Mouse (Mus musculus): ENCODE measurements around the gene Zfp786. TPM values are rescaled to one million over a fixed set of nuclear protein-coding genes. Genes with fewer than 3 reads are reported as not detected.
"Not testable (repeated sequence)": the region's sequence is repeated elsewhere in the genome, so short reads cannot be mapped to it uniquely, and the experiment has no call there.

Gene Zfp786
- 3.2 and 3.5 TPM in 2 replicates for polyA plus RNA-seq (2015; fragmentation: Nextera tagmentation; extraction: Ambion mirVana)

DNA sequence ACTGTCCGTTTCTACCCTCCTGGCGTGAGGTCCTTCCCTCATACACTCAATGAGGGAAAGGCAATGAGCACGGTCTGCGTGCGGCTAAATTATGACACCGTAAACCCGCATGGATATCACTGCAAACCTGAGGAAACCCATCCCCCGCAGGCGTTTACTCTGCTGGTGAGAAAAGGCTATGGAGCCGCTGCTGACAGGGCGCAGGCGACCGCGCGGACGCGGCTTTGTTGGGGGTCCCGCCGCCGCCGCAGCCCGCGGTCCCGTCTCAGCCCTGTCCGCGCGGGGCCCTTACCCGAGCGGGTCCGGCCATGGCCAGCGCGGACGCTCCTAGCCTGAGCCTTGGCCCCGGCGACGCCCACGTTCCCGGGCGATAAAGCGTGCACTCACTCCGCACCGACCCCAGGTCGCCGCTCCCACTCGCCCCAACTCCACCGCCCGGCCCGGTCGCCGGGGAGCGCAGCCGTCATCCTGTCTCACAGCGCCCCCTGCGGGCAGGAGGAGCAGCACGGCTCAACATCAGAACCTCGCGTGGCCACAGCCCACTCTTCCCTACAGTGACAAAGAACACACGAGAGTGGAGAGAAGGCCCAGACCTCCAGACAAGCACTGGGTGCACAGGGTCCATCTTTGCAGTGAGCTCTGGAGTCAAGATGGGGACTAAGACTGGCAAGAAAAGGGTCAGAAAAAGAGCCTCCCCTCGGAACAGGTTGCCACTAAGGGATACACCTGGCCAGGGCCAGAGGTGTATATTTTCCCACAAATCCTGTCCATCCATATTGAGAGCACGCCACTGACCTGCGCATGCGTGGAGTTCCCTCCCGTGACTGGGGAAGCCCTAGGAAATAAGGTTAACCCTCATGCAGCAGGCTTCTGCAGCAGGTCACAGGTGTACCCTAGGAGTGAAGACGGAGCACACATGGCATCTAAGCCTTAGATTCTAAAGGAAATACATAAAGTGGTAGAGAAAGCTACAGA is at the start of gene Zfp786:
Gene Zfp786 (minus strand): TSS at position 764 of the 975 bp plus-strand sequence.
- Histone ChIP-seq H3K4me2 (peak within 1 kb of the TSS; percentile 54), H3K4me1 (peaks cover 4% of the 10 kb centered on the region; the same call in 1 of the 2 replicates), H3K9me3 (no peaks in the 10 kb centered on the region), H3K27me3 (replicated peaks) (no peaks in the 10 kb centered on the region), H3K27ac (peak within 1 kb of the TSS; percentile 84), H3K4me3 (replicated peaks) (peak within 1 kb of the TSS; percentile 98), H3K36me3 (no peaks in the 10 kb centered on the region), H3K9ac (peak within 1 kb of the TSS; percentile 94)
- whole genome bisulfite sequencing, result 2% methylated on average over 62 of the region's 64 CpGs
- ATAC-seq (ENCODE audit: insufficient read depth, low FRiP score, low read depth), result peak; percentile 88

DNA sequence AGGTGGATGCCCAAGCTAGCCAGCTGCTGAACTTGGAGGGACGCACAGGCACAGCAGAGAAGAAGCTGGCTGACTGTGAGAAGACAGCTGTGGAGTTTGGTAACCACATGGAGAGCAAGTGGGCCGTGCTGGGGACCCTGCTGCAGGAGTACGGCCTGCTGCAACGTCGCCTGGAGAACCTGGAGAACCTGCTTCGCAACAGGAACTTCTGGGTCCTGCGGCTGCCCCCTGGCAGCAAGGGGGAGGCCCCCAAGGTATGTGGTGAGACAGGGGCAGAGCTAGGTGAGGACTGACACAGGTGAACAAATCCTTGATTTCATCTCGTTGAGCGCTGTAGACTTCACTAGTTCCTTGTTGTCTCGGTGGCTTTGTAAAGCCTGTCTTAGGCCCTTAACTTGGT is 49.5 kb upstream of the Zfp786 start:
- Histone ChIP-seq H3K4me3 (replicated peaks) (no peak overlapping the region), H3K36me3 (peaks cover 38% of the 10 kb centered on the region), H3K27ac (no peak overlapping the region), H3K4me2 (no peak overlapping the region), H3K4me1 (peaks cover 18% of the 10 kb centered on the region), H3K27me3 (replicated peaks) (no peaks in the 10 kb centered on the region), H3K9me3 (no peaks in the 10 kb centered on the region), H3K9ac (no peak overlapping the region)
- 90% methylated on average over 10 of the region's 10 CpGs for WGBS
- no peak for ATAC-seq (ENCODE audit: insufficient read depth, low FRiP score, low read depth)

DNA sequence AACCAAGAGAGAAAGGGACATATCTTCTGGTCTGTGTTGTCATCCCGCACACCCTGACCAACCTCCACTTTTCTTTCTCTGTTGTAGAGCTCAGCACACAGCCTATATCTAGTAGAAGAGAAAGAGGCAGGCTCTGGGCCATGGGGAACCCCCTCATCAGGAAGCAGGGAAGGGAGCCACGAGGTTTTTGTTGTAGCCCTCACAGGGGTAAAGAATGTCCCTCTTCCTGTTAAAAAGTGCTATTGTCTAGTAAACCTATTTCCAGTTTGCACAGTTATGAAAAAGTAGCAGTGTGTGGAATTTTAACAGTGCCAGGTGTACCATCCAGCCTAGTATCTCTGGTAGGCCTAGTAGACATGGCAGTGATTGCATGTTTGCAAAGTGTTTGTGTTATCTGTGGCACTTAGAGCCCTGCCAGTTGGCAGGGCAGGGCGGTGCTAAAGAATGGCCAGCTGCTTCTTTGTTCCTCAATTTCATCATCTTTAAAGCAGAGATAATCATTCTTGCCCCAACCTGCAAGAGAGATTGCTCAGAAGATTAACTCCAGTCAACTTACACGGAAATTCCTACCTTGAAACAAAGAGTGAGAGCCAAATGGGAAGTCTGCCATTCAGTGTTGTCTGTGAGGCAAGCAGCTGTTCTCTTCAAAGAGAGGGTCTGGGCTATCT is 48.5 kb upstream of the Zfp786 start:
- Histone ChIP-seq H3K4me2 (peak overlapping the region; percentile 78), H3K27me3 (replicated peaks) (no peaks in the 10 kb centered on the region), H3K9me3 (no peaks in the 10 kb centered on the region), H3K4me1 (peaks cover 18% of the 10 kb centered on the region), H3K9ac (no peak overlapping the region), H3K27ac (no peak overlapping the region), H3K36me3 (peaks cover 29% of the 10 kb centered on the region), H3K4me3 (replicated peaks) (peak overlapping the region; percentile 96)
- WGBS, result 50% methylated on average over 4 of the region's 4 CpGs
- no peak for ATAC-seq (ENCODE audit: insufficient read depth, low FRiP score, low read depth)

DNA sequence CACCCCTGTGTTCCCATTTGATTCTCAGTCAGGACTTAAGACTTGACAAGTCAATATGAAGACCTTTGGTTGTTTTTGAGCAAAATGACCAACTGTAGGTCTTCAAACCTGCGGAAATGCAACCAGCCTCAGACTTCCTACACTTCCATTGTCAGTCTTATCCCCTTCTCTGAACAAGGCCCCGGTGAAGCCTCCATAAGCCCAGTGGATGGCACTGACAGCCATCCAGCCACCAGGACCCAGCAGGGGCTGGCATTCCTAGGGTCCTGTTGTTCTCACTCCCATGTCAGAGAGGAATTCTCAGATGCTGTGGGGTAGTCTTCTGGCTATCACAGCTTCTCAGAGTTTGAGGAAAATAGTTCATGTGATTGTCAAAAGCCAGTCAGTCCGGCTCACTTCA is 47.9 kb upstream of the Zfp786 start:
- H3K4me1 ChIP-seq, result peaks cover 18% of the 10 kb centered on the region
- H3K9ac ChIP-seq, result peak overlapping the region; percentile 96; the same call in 1 of the 2 replicates
- no peaks in the 10 kb centered on the region for H3K9me3 ChIP-seq
- H3K36me3 ChIP-seq, result peaks cover 26% of the 10 kb centered on the region
- H3K4me3 ChIP-seq (replicated peaks), result peak overlapping the region; percentile 96
- H3K27me3 ChIP-seq (replicated peaks), result no peaks in the 10 kb centered on the region
- H3K27ac ChIP-seq, result peak overlapping the region; percentile 99; the same call in 1 of the 2 replicates
- WGBS, result 41% methylated on average over 3 of the region's 3 CpGs
- no peak for ATAC-seq (ENCODE audit: insufficient read depth, low FRiP score, low read depth)
- peak overlapping the region; percentile 78 for H3K4me2 ChIP-seq

DNA sequence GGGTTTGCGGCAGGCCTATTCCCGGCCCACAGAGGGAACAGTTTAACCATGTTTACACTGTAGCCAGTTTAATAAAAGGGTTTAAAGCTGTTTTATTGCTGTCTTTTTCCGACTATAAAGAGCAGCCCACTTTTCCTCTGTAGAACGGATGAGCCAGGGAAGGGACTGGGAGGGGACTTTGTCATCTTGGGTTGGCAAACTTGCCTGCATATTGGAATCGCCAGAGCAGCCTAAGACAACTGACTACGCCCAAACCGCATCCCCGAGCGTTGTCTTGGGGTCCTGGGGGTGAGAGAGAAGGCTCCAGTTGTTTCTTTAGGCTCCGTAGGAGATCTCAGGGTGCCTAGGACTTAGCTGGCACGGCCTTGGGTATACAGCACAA is 47.5 kb upstream of the Zfp786 start:
- peak overlapping the region; percentile 78 for H3K4me2 ChIP-seq
- WGBS, result under 1% methylated on average over 11 of the region's 11 CpGs
- H3K27me3 ChIP-seq (replicated peaks), result no peaks in the 10 kb centered on the region
- peaks cover 23% of the 10 kb centered on the region for H3K36me3 ChIP-seq
- peak overlapping the region; percentile 96 for H3K9ac ChIP-seq
- no peaks in the 10 kb centered on the region for H3K9me3 ChIP-seq
- peaks cover 18% of the 10 kb centered on the region for H3K4me1 ChIP-seq
- no peak for ATAC-seq (ENCODE audit: insufficient read depth, low FRiP score, low read depth)
- peak overlapping the region; percentile 96 for H3K4me3 ChIP-seq (replicated peaks)
- H3K27ac ChIP-seq, result peak overlapping the region; percentile 99

DNA sequence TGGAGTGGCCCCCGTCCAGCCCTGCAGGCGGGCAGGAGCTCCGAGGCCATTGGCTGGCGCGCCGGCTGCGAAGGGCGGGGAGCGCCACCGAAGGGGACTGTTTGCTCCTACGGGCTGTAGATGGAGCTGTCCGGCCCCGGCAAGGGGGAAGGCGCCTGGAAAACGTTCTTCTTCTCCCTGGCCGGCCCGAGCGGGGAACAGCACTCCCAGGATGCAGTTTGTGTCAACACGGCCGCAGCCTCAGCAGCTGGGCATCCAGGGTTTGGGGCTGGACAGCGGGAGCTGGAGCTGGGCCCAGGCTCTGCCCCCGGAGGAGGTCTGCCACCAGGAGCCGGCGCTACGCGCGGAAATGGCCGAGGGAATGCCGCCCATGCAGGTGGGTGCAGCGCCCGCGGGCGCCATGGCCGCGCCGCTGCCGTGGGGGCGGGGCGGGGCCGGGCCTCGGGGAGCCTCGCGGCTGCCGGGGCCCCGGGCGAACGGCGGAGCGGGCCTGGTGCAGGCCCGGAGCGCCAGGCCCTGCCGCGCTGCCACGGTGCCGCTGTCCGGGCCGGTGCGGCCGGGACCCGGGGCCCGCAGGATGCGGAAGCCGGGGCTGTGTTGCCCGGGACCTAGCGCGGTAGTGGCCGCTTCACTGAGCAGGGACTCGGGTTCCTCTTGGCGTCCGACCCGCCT is 46.9 kb upstream of the Zfp786 start:
- ATAC-seq (ENCODE audit: insufficient read depth, low FRiP score, low read depth), result peak; percentile 96
- Histone ChIP-seq H3K9ac (peak overlapping the region; percentile 96), H3K9me3 (no peaks in the 10 kb centered on the region), H3K27ac (peak overlapping the region; percentile 99), H3K4me1 (peaks cover 18% of the 10 kb centered on the region), H3K27me3 (replicated peaks) (no peaks in the 10 kb centered on the region), H3K36me3 (peaks cover 21% of the 10 kb centered on the region), H3K4me3 (replicated peaks) (peak overlapping the region; percentile 96), H3K4me2 (peak overlapping the region; percentile 78)
- WGBS, result under 1% methylated on average over 61 of the region's 71 CpGs

DNA sequence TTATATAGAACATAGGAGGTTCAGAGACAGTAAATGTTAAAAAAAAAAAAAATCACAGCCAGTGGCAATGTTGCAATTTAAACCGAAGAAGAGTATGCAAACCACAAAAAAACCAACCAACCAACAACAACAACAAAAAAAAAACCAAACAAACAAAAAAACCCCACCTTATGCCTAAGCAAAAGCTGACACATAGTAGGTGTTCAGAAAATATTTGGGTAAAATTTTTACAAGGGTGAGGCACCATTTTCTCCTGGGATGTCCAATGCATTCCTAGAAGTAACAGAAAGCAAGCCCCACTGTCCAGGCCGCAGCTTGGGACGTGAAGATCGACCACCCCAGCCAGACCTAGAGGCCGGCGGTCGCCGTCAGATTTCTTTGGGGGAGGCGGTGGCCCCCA is 46.4 kb upstream of the Zfp786 start, which contains the start of gene Zfp282:
Gene Zfp282 (plus strand): TSS at position 147 of the 400 bp plus-strand sequence.
- Histone ChIP-seq H3K4me2 (peak within 1 kb of the TSS; percentile 78), H3K9ac (peak within 1 kb of the TSS; percentile 96), H3K4me1 (peaks cover 18% of the 10 kb centered on the region), H3K36me3 (peaks cover 18% of the 10 kb centered on the region), H3K27me3 (replicated peaks) (no peaks in the 10 kb centered on the region), H3K27ac (peak within 1 kb of the TSS; percentile 99), H3K9me3 (no peaks in the 10 kb centered on the region), H3K4me3 (replicated peaks) (peak within 1 kb of the TSS; percentile 96)
- 5% methylated on average over 9 of the region's 9 CpGs for WGBS
- no peak for ATAC-seq (ENCODE audit: insufficient read depth, low FRiP score, low read depth)

DNA sequence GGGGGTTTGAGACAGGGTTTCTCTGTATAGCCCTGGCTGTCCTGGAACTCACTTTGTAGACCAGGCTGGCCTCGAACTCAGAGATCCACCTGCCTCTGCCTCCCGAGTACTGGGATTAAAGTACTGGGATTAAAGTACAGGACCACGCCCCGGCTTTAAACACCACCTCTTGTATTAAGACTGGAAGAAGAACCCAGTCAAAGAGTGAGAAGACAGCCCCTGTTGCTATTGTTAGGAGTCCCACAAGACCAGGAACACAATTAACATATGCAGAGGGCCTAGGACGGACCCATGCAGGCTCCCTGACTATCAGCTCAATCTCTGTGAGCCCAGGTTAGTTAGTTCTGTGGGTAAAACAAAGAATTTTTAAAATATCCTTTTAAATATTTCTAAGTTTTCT is 41.6 kb upstream of the Zfp786 start:
- WGBS, result 84% methylated on average over 5 of the region's 5 CpGs
- H3K4me2 ChIP-seq, result no peak overlapping the region
- no peak overlapping the region for H3K9ac ChIP-seq
- no peaks in the 10 kb centered on the region for H3K27me3 ChIP-seq (replicated peaks)
- no peaks in the 10 kb centered on the region for H3K4me1 ChIP-seq
- ATAC-seq (ENCODE audit: insufficient read depth, low FRiP score, low read depth), result no peak
- H3K9me3 ChIP-seq, result no peaks in the 10 kb centered on the region
- H3K27ac ChIP-seq, result no peak overlapping the region
- H3K4me3 ChIP-seq (replicated peaks), result no peak overlapping the region
- H3K36me3 ChIP-seq, result peaks cover 6% of the 10 kb centered on the region; the same call in 1 of the 2 replicates

DNA sequence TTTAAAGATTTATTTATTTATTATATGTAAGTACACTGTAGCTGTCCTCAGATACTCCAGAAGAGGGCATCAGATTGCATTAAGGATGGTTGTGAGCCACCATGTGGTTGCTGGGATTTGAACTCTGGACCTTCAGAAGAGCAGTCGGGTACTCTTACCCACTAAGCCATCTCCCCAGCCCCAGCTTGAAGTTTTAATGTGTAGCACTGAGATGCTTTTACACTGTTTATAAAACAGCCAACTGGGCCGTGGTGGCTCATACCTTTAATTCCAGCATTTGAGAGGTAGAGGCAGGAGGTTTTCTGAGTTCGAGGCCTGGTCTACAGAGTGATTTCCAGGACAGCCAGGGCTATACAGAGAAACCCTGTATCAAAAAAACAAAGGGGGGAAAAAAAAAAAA is 27.1 kb upstream of the Zfp786 start:
- H3K9ac ChIP-seq; H3K4me2 ChIP-seq; H3K4me3 ChIP-seq (replicated peaks); H3K27ac ChIP-seq; H3K4me1 ChIP-seq; H3K27me3 ChIP-seq (replicated peaks); ATAC-seq (ENCODE audit: insufficient read depth, low FRiP score, low read depth); H3K36me3 ChIP-seq; H3K9me3 ChIP-seq: not testable (repeated sequence)
- 85% methylated on average over 3 of the region's 3 CpGs for WGBS

DNA sequence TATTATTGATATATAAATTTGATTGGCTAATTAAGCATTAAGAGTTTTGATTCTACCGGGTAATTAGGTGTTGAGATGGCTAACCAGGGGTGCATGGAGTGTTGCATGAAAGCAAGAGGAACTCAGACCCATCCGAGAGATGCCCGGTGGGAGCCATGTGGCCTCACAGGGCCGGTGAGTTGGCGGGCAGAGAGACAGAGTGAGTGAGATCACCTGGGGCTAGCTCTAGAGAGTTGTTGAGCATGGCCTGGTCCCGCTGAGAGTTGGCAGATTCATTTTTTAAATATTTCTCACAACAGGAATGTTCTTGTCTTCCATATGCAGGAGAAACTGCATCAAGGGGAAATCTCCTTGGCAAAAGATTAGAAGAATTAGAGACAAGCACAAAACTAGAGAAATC is 26.6 kb upstream of the Zfp786 start:
- ATAC-seq (ENCODE audit: insufficient read depth, low FRiP score, low read depth), result no peak
- Histone ChIP-seq H3K4me1 (no peaks in the 10 kb centered on the region), H3K4me2 (no peak overlapping the region), H3K27ac (no peak overlapping the region), H3K4me3 (replicated peaks) (no peak overlapping the region), H3K36me3 (peaks cover 7% of the 10 kb centered on the region; the same call in 1 of the 2 replicates), H3K9me3 (no peaks in the 10 kb centered on the region), H3K27me3 (replicated peaks) (no peaks in the 10 kb centered on the region), H3K9ac (no peak overlapping the region)
- WGBS, result 87% methylated on average over 6 of the region's 6 CpGs

DNA sequence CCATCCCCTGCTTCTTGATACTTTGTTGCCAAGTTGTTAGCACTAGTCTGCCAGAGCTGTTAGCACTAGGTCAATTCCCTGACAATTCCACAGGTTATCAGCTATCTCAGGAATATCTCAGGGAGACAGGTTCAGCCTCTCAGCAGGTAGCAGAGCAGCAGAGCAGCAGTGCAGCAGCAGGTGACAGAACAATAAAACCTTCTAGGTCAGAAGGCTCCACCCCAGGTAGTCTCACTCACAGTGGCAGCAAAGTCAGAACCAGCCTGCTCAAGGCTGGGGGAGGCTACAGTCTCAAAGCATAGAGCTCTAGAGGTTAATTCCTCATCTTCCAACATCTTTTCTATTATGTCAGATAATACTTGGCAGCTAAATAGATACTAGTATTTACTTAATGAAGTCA is 15.1 kb upstream of the Zfp786 start:
- no peak overlapping the region for H3K4me2 ChIP-seq
- no peaks in the 10 kb centered on the region for H3K36me3 ChIP-seq
- no peaks in the 10 kb centered on the region for H3K9me3 ChIP-seq
- no peak for ATAC-seq (ENCODE audit: insufficient read depth, low FRiP score, low read depth)
- H3K4me3 ChIP-seq (replicated peaks), result no peak overlapping the region
- H3K4me1 ChIP-seq, result no peaks in the 10 kb centered on the region
- no peak overlapping the region for H3K27ac ChIP-seq
- H3K9ac ChIP-seq, result no peak overlapping the region
- no peaks in the 10 kb centered on the region for H3K27me3 ChIP-seq (replicated peaks)
